Mouse (Mus musculus) cerebellum, postnatal 25 days (tissue): ENCODE results near the gene Gm21293.
"Not testable (repeated sequence)": the region's sequence is repeated elsewhere in the genome, so short reads cannot be mapped to it uniquely, and the experiment has no call there.

Experiments used
- DNase-seq, 2 experiments: peaks; one replicate each; pipeline ENCODE4 v3.0.0; 2021; ENCODE audit warnings: mixed read lengths in 2 of 2

The Gm21293 gene

GRCm38 (mm10) chr10:104142687-104143086 lies at the start of gene Gm21293:
Gene Gm21293 (plus strand): TSS chr10:104142987.
- not testable (repeated sequence) for DNase-seq

- peak; percentile 31 to 49 for DNase-seq
These were observed 32.7 kb upstream of the Gm21293 start for GRCm38 (mm10) chr10:104110044-104110443.

- no peak for DNase-seq
These were observed 24.5 kb upstream of the Gm21293 start for GRCm38 (mm10) chr10:104118312-104118711.

GRCm38 (mm10) chr10:104151197-104151596 lies 8.4 kb downstream of the Gm21293 start, which contains the start of gene Gm6763:
Gene Gm6763 (plus strand): TSS chr10:104151497.
- not testable (repeated sequence) for DNase-seq

GRCm38 (mm10) chr10:104159706-104160105 lies 16.9 kb downstream of the Gm21293 start, which contains the start of gene Gm8764:
Gene Gm8764 (plus strand): TSS chr10:104160006.
- DNase-seq: not testable (repeated sequence)

- not testable (repeated sequence) for DNase-seq
These were observed 25.4 kb downstream of the Gm21293 start, which contains the start of gene Gm21304 for GRCm38 (mm10) chr10:104168215-104168614. Gene Gm21304 (plus strand): TSS chr10:104168515.

GRCm38 (mm10) chr10:104176724-104177123 lies 33.9 kb downstream of the Gm21293 start, which contains the start of gene Gm21312:
Gene Gm21312 (plus strand): TSS chr10:104177024.
- DNase-seq: not testable (repeated sequence)

- not testable (repeated sequence) for DNase-seq
These were observed 42.4 kb downstream of the Gm21293 start, which contains the start of gene Gm20765 for GRCm38 (mm10) chr10:104185233-104185632. Gene Gm20765 (plus strand): TSS chr10:104185533.

GRCm38 (mm10) chr10:104193742-104194141 lies 51.0 kb downstream of the Gm21293 start, which contains the start of gene Gm4340:
Gene Gm4340 (plus strand): TSS chr10:104194042.
- DNase-seq: not testable (repeated sequence)
